ENCODE assay signal across 7 mouse cellular contexts in the genomic region with DNA sequence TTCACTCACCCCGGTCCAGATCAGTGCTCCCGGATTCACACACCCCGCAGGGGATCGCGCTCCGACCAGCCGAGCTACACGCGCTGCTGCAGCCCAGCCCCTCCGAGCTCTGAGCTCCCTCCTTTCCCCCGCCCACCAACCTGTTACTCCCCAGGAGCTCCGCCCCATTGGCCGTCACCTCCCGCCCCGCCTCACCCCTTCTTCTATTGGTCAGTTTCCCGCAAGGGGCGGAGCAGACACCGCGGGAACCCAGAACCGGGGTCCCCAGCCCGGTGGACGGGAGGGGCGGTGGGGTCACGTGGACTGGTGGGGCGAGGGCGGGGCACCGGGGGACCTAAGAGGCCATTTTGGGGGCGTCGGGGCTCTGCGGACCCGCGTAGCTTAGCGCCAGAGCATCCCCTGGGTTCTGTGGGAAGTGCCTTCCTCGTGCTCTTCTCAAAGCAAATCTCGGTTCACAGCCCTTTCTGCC. TPM values are rescaled to one million over a fixed set of nuclear protein-coding genes. Genes with fewer than 3 reads are reported as not detected.
DNase-seq lines count a peak whose midpoint lies in the region; ATAC-seq and TF ChIP-seq lines count a peak whose summit lies in the region.

Cgn (minus strand) TSS at position 126 of the 469 bp plus-strand sequence.

- no peak for TF ChIP-seq CTCF in small intestine, adult 2 months (IDR thresholded peaks at IDR 0.05; ENCODE audit: extremely low read depth, insufficient read length, insufficient replicate concordance, low read depth, low read length)

- peak within 1 kb of the TSS; percentile 55 for H3K9ac ChIP-seq in embryonic facial prominence, embryonic 11.5 days (replicated peaks; ENCODE audit: low read length)
- peak within 1 kb of the TSS; percentile 56 for H3K9ac ChIP-seq in midbrain, embryonic 12.5 days (replicated peaks)

- H3K9me3 ChIP-seq in embryonic facial prominence, embryonic 11.5 days (replicated peaks; ENCODE audit: control insufficient read depth, low read length), result no peaks in the 10 kb centered on the region
- no peaks in the 10 kb centered on the region for H3K9me3 ChIP-seq in limb, embryonic 10.5 days (replicated peaks)
- no peaks in the 10 kb centered on the region for H3K9me3 ChIP-seq in midbrain, embryonic 12.5 days

- H3K4me3 ChIP-seq in embryonic facial prominence, embryonic 11.5 days (ENCODE audit: low read depth, low read length), result peak within 1 kb of the TSS; percentile 42
- peak within 1 kb of the TSS; percentile 60 for H3K4me3 ChIP-seq in limb, embryonic 10.5 days
- H3K4me3 ChIP-seq in midbrain, embryonic 12.5 days, result peak within 1 kb of the TSS; percentile 51
- H3K4me3 ChIP-seq in small intestine, adult 2 months (ENCODE audit: low read depth, low read length), result peak within 1 kb of the TSS; percentile 87

- no peaks in the 10 kb centered on the region for H3K4me1 ChIP-seq in embryonic facial prominence, embryonic 11.5 days (ENCODE audit: control insufficient read depth, insufficient read depth, low read length)
- peaks cover 16% of the 10 kb centered on the region for H3K4me1 ChIP-seq in limb, embryonic 10.5 days
- H3K4me1 ChIP-seq in midbrain, embryonic 12.5 days, result peaks cover 12% of the 10 kb centered on the region
- H3K4me1 ChIP-seq in small intestine, adult 2 months (ENCODE audit: control insufficient read depth, insufficient read depth, insufficient read length, low read length), result peaks cover 5% of the 10 kb centered on the region

- peak; percentile 96 for DNase-seq in adrenal gland, postnatal 14 days
- peak; percentile 98 for DNase-seq in embryonic facial prominence, embryonic 11.5 days (ENCODE audit: low spot score)
- DNase-seq in heart, adult 18-20 months, result peak; percentile 92 to 93
- DNase-seq in kidney, adult 18-20 months, result peak; percentile 94
- peak; percentile 93 for DNase-seq in limb, embryonic 10.5 days (ENCODE audit: low spot score)

- H3K27ac ChIP-seq in embryonic facial prominence, embryonic 11.5 days (replicated peaks; ENCODE audit: low read depth, low read length), result no peak within 1 kb of the TSS
- peak within 1 kb of the TSS; percentile 81 for H3K27ac ChIP-seq in limb, embryonic 10.5 days
- peak within 1 kb of the TSS; percentile 69 for H3K27ac ChIP-seq in midbrain, embryonic 12.5 days (replicated peaks)
- peak within 1 kb of the TSS; percentile 93 for H3K27ac ChIP-seq in small intestine, adult 2 months (ENCODE audit: insufficient read depth, low read depth, low read length)

- peak; percentile 89; the same call in 1 of the 2 replicates for TF ChIP-seq POLR2A in small intestine, adult 2 months (IDR thresholded peaks at IDR 0.05; ENCODE audit: low read depth, low read length)

- no peaks in the 10 kb centered on the region for H3K36me3 ChIP-seq in embryonic facial prominence, embryonic 11.5 days (replicated peaks; ENCODE audit: control insufficient read depth, insufficient read depth, low read depth, low read length)
- no peaks in the 10 kb centered on the region for H3K36me3 ChIP-seq in limb, embryonic 10.5 days
- no peaks in the 10 kb centered on the region for H3K36me3 ChIP-seq in midbrain, embryonic 12.5 days
- no peaks in the 10 kb centered on the region for H3K36me3 ChIP-seq in small intestine, adult 2 months (ENCODE audit: control insufficient read depth, insufficient read depth, low read length)

- 0% methylated on average over 33 of the region's 35 CpGs for WGBS in embryonic facial prominence, embryonic 11.5 days
- under 1% methylated on average over 35 of the region's 35 CpGs for WGBS in limb, embryonic 10.5 days
- WGBS in midbrain, embryonic 12.5 days, result under 1% methylated on average over 32 of the region's 35 CpGs
- under 1% methylated on average over 35 of the region's 35 CpGs for WGBS in small intestine, adult 2 months

- no peaks in the 10 kb centered on the region for H3K27me3 ChIP-seq in embryonic facial prominence, embryonic 11.5 days (ENCODE audit: control insufficient read depth, insufficient read depth, low read length)
- H3K27me3 ChIP-seq in limb, embryonic 10.5 days (ENCODE audit: low read depth, poor library complexity, severe bottlenecking), result peaks cover 33% of the 10 kb centered on the region
- H3K27me3 ChIP-seq in midbrain, embryonic 12.5 days, result peaks cover 18% of the 10 kb centered on the region
- H3K27me3 ChIP-seq in small intestine, adult 2 months (ENCODE audit: control insufficient read depth, insufficient read depth, low read length), result no peaks in the 10 kb centered on the region

- ATAC-seq in embryonic facial prominence, embryonic 11.5 days (replicated peaks; ENCODE audit: insufficient number of reproducible peaks, low FRiP score, low TSS enrichment, low read depth), result peak; percentile 94
- peak; percentile 95 for ATAC-seq in midbrain, embryonic 12.5 days (ENCODE audit: low FRiP score, low read depth)

- peak within 1 kb of the TSS; percentile 84 for H3K4me2 ChIP-seq in embryonic facial prominence, embryonic 11.5 days (ENCODE audit: low read depth, low read length)
- H3K4me2 ChIP-seq in midbrain, embryonic 12.5 days (replicated peaks), result peak within 1 kb of the TSS; percentile 74

RNA-seq across cellular contexts. Expression of gene Cgn, which starts in this region (rescaled TPM):
- 2.0 and 3.3 TPM in 2 replicates for total RNA-seq in adrenal gland, postnatal 14 days (2021)
- polyA plus RNA-seq in embryonic facial prominence, embryonic 11.5 days (2014; fragmentation: Nextera tagmentation; extraction: Ambion mirVana), result 3.3 and 4.5 TPM in 2 replicates
- total RNA-seq in heart, adult 18-20 months (2021), result under 1 TPM; 0.37 to 0.85 TPM
- polyA plus RNA-seq in limb, embryonic 10.5 days (2016; fragmentation: Nextera tagmentation; extraction: Ambion mirVana), result 6.2 and 6.5 TPM in 2 replicates
- 4.7 and 5.0 TPM in 2 replicates for polyA plus RNA-seq in midbrain, embryonic 12.5 days (2016; fragmentation: Nextera tagmentation; extraction: Ambion mirVana)
- polyA plus RNA-seq in small intestine, adult 2 months (2012; rRNA removed), result 12.6 and 31.3 TPM in 2 replicates

Comparison
In these comparisons a context has a peak if more than half of its experiments do, and no peak if none do; other contexts are left out.
1. Peak in DNase-seq in heart, adult 18-20 months; RNA of the gene not detected or under 1 TPM.